ENCODE assay signal across 9 mouse cellular contexts in genomic region chr2:154604156-154604555, GRCm38 (mm10). TPM values are rescaled to one million over a fixed set of nuclear protein-coding genes. Genes with fewer than 3 reads are reported as not detected.
DNase-seq lines count a peak whose midpoint lies in the region; ATAC-seq lines count a peak whose summit lies in the region.
"Had no signal": no experiment of that assay in that cellular context is flagged by ENCODE, and none has a peak within 500 bp of the region (broad histone marks: within the 10 kb centered on the region; RNA-seq: fewer than 3 reads in every experiment).

No protein-coding gene starts in this region.

- no peak overlapping the region for H3K9ac ChIP-seq in hindbrain, embryonic 14.5 days
- H3K9ac ChIP-seq in midbrain, embryonic 13.5 days (replicated peaks) = no peak overlapping the region

- H3K27ac ChIP-seq in heart, embryonic 10.5 days = peak overlapping the region; percentile 92
- H3K27ac ChIP-seq in hindbrain, embryonic 14.5 days = no peak overlapping the region; the same call in 1 of the 2 replicates
- no peak overlapping the region for H3K27ac ChIP-seq in midbrain, embryonic 13.5 days

- intact Hi-C loops in heart, postnatal 36 days (cut with DNase I) = no loop called here

- peak overlapping the region; percentile 79 for H3K4me3 ChIP-seq in heart, embryonic 10.5 days
- peak overlapping the region; percentile 57 for H3K4me3 ChIP-seq in hindbrain, embryonic 14.5 days (replicated peaks; ENCODE audit: low read length)
- peak overlapping the region; percentile 66 for H3K4me3 ChIP-seq in midbrain, embryonic 13.5 days (replicated peaks)

- 36% methylated on average over 7 of the region's 7 CpGs for WGBS in heart, embryonic 10.5 days
- WGBS in hindbrain, embryonic 14.5 days = 41% methylated on average over 7 of the region's 7 CpGs
- WGBS in midbrain, embryonic 13.5 days = 46% methylated on average over 7 of the region's 7 CpGs

- no peaks in the 10 kb centered on the region for H3K9me3 ChIP-seq in heart, embryonic 10.5 days
- no peaks in the 10 kb centered on the region for H3K9me3 ChIP-seq in hindbrain, embryonic 14.5 days (ENCODE audit: control insufficient read depth, low read length)
- H3K9me3 ChIP-seq in midbrain, embryonic 13.5 days = no peaks in the 10 kb centered on the region

- H3K4me1 ChIP-seq in heart, embryonic 10.5 days = peaks cover 14% of the 10 kb centered on the region
- H3K4me1 ChIP-seq in hindbrain, embryonic 14.5 days (replicated peaks; ENCODE audit: control insufficient read depth, insufficient read depth, low read length) = 0 out of 2 replicates have a peak, but pooled peaks cover 7% of the 10 kb centered on the region
- peaks cover 12% of the 10 kb centered on the region for H3K4me1 ChIP-seq in midbrain, embryonic 13.5 days (replicated peaks)

- ATAC-seq in hindbrain, embryonic 14.5 days (ENCODE audit: low FRiP score) = no peak
- ATAC-seq in midbrain, embryonic 13.5 days = no peak

- H3K36me3 ChIP-seq in heart, embryonic 10.5 days = no peaks in the 10 kb centered on the region
- no peaks in the 10 kb centered on the region for H3K36me3 ChIP-seq in hindbrain, embryonic 14.5 days (replicated peaks; ENCODE audit: control insufficient read depth, insufficient read depth)
- no peaks in the 10 kb centered on the region for H3K36me3 ChIP-seq in midbrain, embryonic 13.5 days

- H3K4me2 ChIP-seq in hindbrain, embryonic 14.5 days (replicated peaks) = peak overlapping the region; percentile 63
- H3K4me2 ChIP-seq in midbrain, embryonic 13.5 days (replicated peaks) = peak overlapping the region; percentile 69

- peaks cover 13% of the 10 kb centered on the region; the same call in 1 of the 2 replicates for H3K27me3 ChIP-seq in heart, embryonic 10.5 days (ENCODE audit: insufficient read depth, poor library complexity, severe bottlenecking)
- H3K27me3 ChIP-seq in hindbrain, embryonic 14.5 days (ENCODE audit: control insufficient read depth, insufficient read depth, low read length) = no peaks in the 10 kb centered on the region
- 0 out of 2 replicates have a peak, but pooled peaks cover 20% of the 10 kb centered on the region for H3K27me3 ChIP-seq in midbrain, embryonic 13.5 days

- no peak for DNase-seq in heart, embryonic 10.5 days (ENCODE audit: low spot score)
- DNase-seq in heart, postnatal 36 days = no peak
- DNase-seq in T-cell, adult 2 months (ENCODE audit: low spot score) = peak; percentile 48
- DNase-seq in hindbrain, embryonic 14.5 days (ENCODE audit: low spot score) = no peak
- DNase-seq in frontal cortex, postnatal 10 days (ENCODE audit: low spot score in 2 of 2) = no peak
- DNase-seq in cerebellum, postnatal 36 days = no peak
- DNase-seq in adrenal gland, postnatal 14 days = no peak

RNA-seq across cellular contexts. Expression of gene Pxmp4, which starts 0.6 kb away (rescaled TPM):
- 19.9 and 21.5 TPM in 2 replicates for polyA plus RNA-seq in heart, embryonic 10.5 days (2016; fragmentation: Nextera tagmentation; extraction: Ambion mirVana)
- 10 to 100 TPM; 27.8 to 28.3 TPM for total RNA-seq in heart, postnatal 36 days (2021)
- polyA plus RNA-seq in hindbrain, embryonic 14.5 days (2014; fragmentation: Nextera tagmentation; extraction: Ambion mirVana) = 17.3 and 18.5 TPM in 2 replicates
- polyA plus RNA-seq in midbrain, embryonic 13.5 days (2015; fragmentation: Nextera tagmentation; extraction: Ambion mirVana) = 12.3 and 13.4 TPM in 2 replicates
- 41.9 and 44.4 TPM in 2 replicates for total RNA-seq in adrenal gland, postnatal 14 days (2021)

RNA-seq across cellular contexts. Expression of gene Zfp341, which starts 8.9 kb away (rescaled TPM):
- 0.87 and 0.95 TPM in 2 replicates for polyA plus RNA-seq in heart, embryonic 10.5 days (2016; fragmentation: Nextera tagmentation; extraction: Ambion mirVana)
- 1 to 10 TPM; 3.0 to 3.4 TPM for total RNA-seq in heart, postnatal 36 days (2021)
- 2.0 and 2.4 TPM in 2 replicates for polyA plus RNA-seq in hindbrain, embryonic 14.5 days (2014; fragmentation: Nextera tagmentation; extraction: Ambion mirVana)
- polyA plus RNA-seq in midbrain, embryonic 13.5 days (2015; fragmentation: Nextera tagmentation; extraction: Ambion mirVana) = 2.0 and 2.1 TPM in 2 replicates
- 2.2 and 3.1 TPM in 2 replicates for total RNA-seq in adrenal gland, postnatal 14 days (2021)

RNA-seq across cellular contexts. Expression of gene 4930519P11Rik, which starts 9.1 kb away (rescaled TPM):
- polyA plus RNA-seq in heart, embryonic 10.5 days (2016; fragmentation: Nextera tagmentation; extraction: Ambion mirVana) = 0.32 and 0.69 TPM in 2 replicates
- not detected for total RNA-seq in heart, postnatal 36 days (2021)
- polyA plus RNA-seq in hindbrain, embryonic 14.5 days (2014; fragmentation: Nextera tagmentation; extraction: Ambion mirVana) = 0.47 and 0.59 TPM in 2 replicates
- 0.61 and 0.96 TPM in 2 replicates for polyA plus RNA-seq in midbrain, embryonic 13.5 days (2015; fragmentation: Nextera tagmentation; extraction: Ambion mirVana)
- total RNA-seq in adrenal gland, postnatal 14 days (2021) = not detected in 2 replicates
- polyA plus RNA-seq: large intestine, adult 2 months had no signal

RNA-seq across cellular contexts. Expression of gene E2f1, which starts 34.5 kb away (rescaled TPM):
- 18.0 and 18.6 TPM in 2 replicates for polyA plus RNA-seq in heart, embryonic 10.5 days (2016; fragmentation: Nextera tagmentation; extraction: Ambion mirVana)
- under 1 TPM; 0.61 to 0.73 TPM for total RNA-seq in heart, postnatal 36 days (2021)
- 2.2 and 2.4 TPM in 2 replicates for polyA plus RNA-seq in hindbrain, embryonic 14.5 days (2014; fragmentation: Nextera tagmentation; extraction: Ambion mirVana)
- polyA plus RNA-seq in midbrain, embryonic 13.5 days (2015; fragmentation: Nextera tagmentation; extraction: Ambion mirVana) = 13.6 and 15.2 TPM in 2 replicates
- 12.1 and 12.2 TPM in 2 replicates for total RNA-seq in adrenal gland, postnatal 14 days (2021)

RNA-seq across cellular contexts. Expression of gene Necab3, which starts 45.5 kb away (rescaled TPM):
- polyA plus RNA-seq in heart, embryonic 10.5 days (2016; fragmentation: Nextera tagmentation; extraction: Ambion mirVana) = 0.94 and 1.6 TPM in 2 replicates
- under 1 TPM; 0.14 to 0.47 TPM for total RNA-seq in heart, postnatal 36 days (2021)
- polyA plus RNA-seq in hindbrain, embryonic 14.5 days (2014; fragmentation: Nextera tagmentation; extraction: Ambion mirVana) = 13.6 and 15.2 TPM in 2 replicates
- polyA plus RNA-seq in midbrain, embryonic 13.5 days (2015; fragmentation: Nextera tagmentation; extraction: Ambion mirVana) = 13.4 and 14.5 TPM in 2 replicates
- total RNA-seq in adrenal gland, postnatal 14 days (2021) = 2.3 and 3.9 TPM in 2 replicates
